Mouse (Mus musculus): ENCODE data around the gene Zcchc7. TPM values are rescaled to one million over a fixed set of nuclear protein-coding genes. Genes with fewer than 3 reads are reported as not detected.

Zcchc7 gene
- polyA plus RNA-seq, 1 experiment from 2014 or later, result 33.9 TPM

GRCm38 (mm10) chr4:44976921-44977710 lies 221.4 kb downstream of the Zcchc7 start:
- H3K9me3 ChIP-seq (ENCODE audit: control insufficient read depth, low read length), result no peaks in the 10 kb centered on the region
- WGBS, result 88% methylated on average over 10 of the region's 10 CpGs
- no peak for ATAC-seq
- H3K4me2 ChIP-seq (ENCODE audit: low read depth, low read length), result no peak overlapping the region
- H3K4me3 ChIP-seq (ENCODE audit: low read length), result no peak overlapping the region
- no peak overlapping the region for H3K9ac ChIP-seq (ENCODE audit: low read depth, low read length)
- H3K4me1 ChIP-seq (ENCODE audit: control insufficient read depth, insufficient read depth, low read length), result peaks cover 7% of the 10 kb centered on the region; the same call in 1 of the 2 replicates
- H3K27ac ChIP-seq (ENCODE audit: low read length), result no peak overlapping the region
- H3K36me3 ChIP-seq (ENCODE audit: control insufficient read depth, insufficient read depth, low read length), result no peaks in the 10 kb centered on the region
- no peaks in the 10 kb centered on the region for H3K27me3 ChIP-seq (replicated peaks; ENCODE audit: control insufficient read depth, insufficient read depth, low read length)

- H3K9ac ChIP-seq (ENCODE audit: low read depth, low read length), result no peak overlapping the region
- H3K4me2 ChIP-seq (ENCODE audit: low read depth, low read length), result no peak overlapping the region
- H3K4me3 ChIP-seq (ENCODE audit: low read length), result no peak overlapping the region
- no peak overlapping the region for H3K27ac ChIP-seq (ENCODE audit: low read length)
- WGBS, result 65% methylated on average over 5 of the region's 5 CpGs
- ATAC-seq, result no peak
- peaks cover 16% of the 10 kb centered on the region for H3K4me1 ChIP-seq (ENCODE audit: control insufficient read depth, insufficient read depth, low read length)
- no peaks in the 10 kb centered on the region for H3K36me3 ChIP-seq (ENCODE audit: control insufficient read depth, insufficient read depth, low read length)
- no peaks in the 10 kb centered on the region for H3K27me3 ChIP-seq (replicated peaks; ENCODE audit: control insufficient read depth, insufficient read depth, low read length)
- H3K9me3 ChIP-seq (ENCODE audit: control insufficient read depth, low read length), result no peaks in the 10 kb centered on the region
Measured at GRCm38 (mm10) chr4:44978175-44978574, 222.5 kb downstream of the Zcchc7 start.

- no peak overlapping the region for H3K4me2 ChIP-seq (ENCODE audit: low read depth, low read length)
- H3K27me3 ChIP-seq (replicated peaks; ENCODE audit: control insufficient read depth, insufficient read depth, low read length), result no peaks in the 10 kb centered on the region
- no peak overlapping the region for H3K9ac ChIP-seq (ENCODE audit: low read depth, low read length)
- 62% methylated on average over 7 of the region's 7 CpGs for WGBS
- H3K9me3 ChIP-seq (ENCODE audit: control insufficient read depth, low read length), result no peaks in the 10 kb centered on the region
- peaks cover 17% of the 10 kb centered on the region for H3K4me1 ChIP-seq (ENCODE audit: control insufficient read depth, insufficient read depth, low read length)
- no peak overlapping the region for H3K27ac ChIP-seq (ENCODE audit: low read length)
- no peak for ATAC-seq
- 0 out of 2 replicates have a peak, but pooled peaks cover 3% of the 10 kb centered on the region for H3K36me3 ChIP-seq (ENCODE audit: control insufficient read depth, insufficient read depth, low read length)
- no peak overlapping the region for H3K4me3 ChIP-seq (ENCODE audit: low read length)
Measured at GRCm38 (mm10) chr4:44979794-44980338, 224.2 kb downstream of the Zcchc7 start.

- peaks cover 17% of the 10 kb centered on the region for H3K4me1 ChIP-seq (ENCODE audit: control insufficient read depth, insufficient read depth, low read length)
- under 1% methylated on average over 40 of the region's 40 CpGs for WGBS
- no peaks in the 10 kb centered on the region for H3K27me3 ChIP-seq (replicated peaks; ENCODE audit: control insufficient read depth, insufficient read depth, low read length)
- H3K36me3 ChIP-seq (ENCODE audit: control insufficient read depth, insufficient read depth, low read length), result 0 out of 2 replicates have a peak, but pooled peaks cover 3% of the 10 kb centered on the region
- H3K27ac ChIP-seq (ENCODE audit: low read length), result peak within 1 kb of the TSS; percentile 87
- peak; percentile 95 for ATAC-seq
- H3K9ac ChIP-seq (ENCODE audit: low read depth, low read length), result peak within 1 kb of the TSS; percentile 95
- H3K4me3 ChIP-seq (ENCODE audit: low read length), result peak within 1 kb of the TSS; percentile 71
- peak within 1 kb of the TSS; percentile 81 for H3K4me2 ChIP-seq (ENCODE audit: low read depth, low read length)
- H3K9me3 ChIP-seq (ENCODE audit: control insufficient read depth, low read length), result no peaks in the 10 kb centered on the region
Measured at GRCm38 (mm10) chr4:44981280-44981973, 225.8 kb downstream of the Zcchc7 start, which contains the start of gene Grhpr. Gene Grhpr (plus strand): TSS chr4:44981395.

Small RNA genes within 50 kb of the gene (microRNA-seq; reads per million reads assigned to microRNA genes)
- gene Gm22639, result not detected

Other genes starting within 250 kb of the Zcchc7 start
- 0.02 TPM in 1 of 2 replicates, not detected in the other for gene Pax5, start 45.4 kb upstream of the Zcchc7 start, polyA plus RNA-seq (2015; fragmentation: Nextera tagmentation; extraction: Ambion mirVana)
- 142 and 153 TPM in 2 replicates for gene Grhpr, start 225.5 kb downstream of the Zcchc7 start, polyA plus RNA-seq (2015; fragmentation: Nextera tagmentation; extraction: Ambion mirVana)